Mouse (Mus musculus): ENCODE results near the gene Ctr9. TPM values are rescaled to one million over a fixed set of nuclear protein-coding genes. Genes with fewer than 3 reads are reported as not detected.

Gene Ctr9
- total and polyA plus RNA-seq, 3 experiments: 27.4 to 34.3 (median 31.7) TPM

- Histone ChIP-seq H3K9ac (ENCODE audit: insufficient read depth, low read depth) (no peak overlapping the region), H3K4me1 (ENCODE audit: control insufficient read depth in 1 of 2, insufficient read depth in 2 of 2) (peaks cover 3 to 5% of the 10 kb centered on the region in 2 experiments; a peak in 2 of 4 replicates), H3K9me3 (replicated peaks; ENCODE audit: low read length) (no peaks in the 10 kb centered on the region), H3K79me2 (replicated peaks; ENCODE audit: control insufficient read depth, extremely low read depth, insufficient read depth, poor library complexity, severe bottlenecking) (peaks cover 9% of the 10 kb centered on the region), H3K4me3 (replicated peaks in 1 of 3; ENCODE audit: low read depth in 2 of 3, low read length in 2 of 3, poor library complexity in 1 of 3) (no peak overlapping the region), H3K27ac (ENCODE audit: insufficient read depth, low read depth) (no peak overlapping the region), H3K4me2 (ENCODE audit: insufficient read depth, low read depth, poor library complexity, severe bottlenecking) (no peak overlapping the region), H3K27me3 (replicated peaks) (peaks cover 1% of the 10 kb centered on the region), H3K36me3 (replicated peaks in 1 of 2; ENCODE audit: control insufficient read depth in 1 of 2, insufficient read depth in 1 of 2, low read length in 1 of 2) (no peaks in the 10 kb centered on the region)
- in situ Hi-C loops (cut with MboI; ENCODE audit: low pct_ligation_motif_present, low pct_unique_long_range_greater_than_20kb, low sequenced_read_pairs): no loop called here
- TF ChIP-seq ZC3H11A (IDR thresholded peaks at IDR 0.05; ENCODE audit: low read depth, low read length) (no peak), E2F4 (IDR thresholded peaks at IDR 0.05; ENCODE audit: insufficient replicate concordance, low read depth, low read length) (no peak), MAFK (IDR thresholded peaks at IDR 0.05; ENCODE audit: insufficient replicate concordance, low read length) (no peak), CHD1 (IDR thresholded peaks at IDR 0.05; ENCODE audit: low read depth, low read length) (no peak), USF1 (IDR thresholded peaks at IDR 0.05; ENCODE audit: low read depth, low read length) (no peak), ZKSCAN1 (IDR thresholded peaks at IDR 0.05; ENCODE audit: borderline replicate concordance, low read depth, low read length) (no peak), KAT2A (IDR thresholded peaks at IDR 0.05; ENCODE audit: insufficient replicate concordance, low read length) (no peak), ETS1 (conservative IDR thresholded peaks at IDR 0.05; ENCODE audit: low read depth, low read length) (no peak), USF2 (conservative IDR thresholded peaks at IDR 0.05; ENCODE audit: low read depth, low read length) (no peak), SIN3A (IDR thresholded peaks at IDR 0.05; ENCODE audit: low read length) (no peak), MYC (IDR thresholded peaks at IDR 0.05; ENCODE audit: low read depth, low read length) (no peak), ELF1 (IDR thresholded peaks at IDR 0.05; ENCODE audit: low read depth, low read length) (no peak), JUN (IDR thresholded peaks at IDR 0.05; ENCODE audit: insufficient read depth, low read depth, low read length) (no peak), SMC3 (IDR thresholded peaks at IDR 0.05; ENCODE audit: low read depth, low read length) (no peak), TCF12 (IDR thresholded peaks at IDR 0.05; ENCODE audit: low read depth, low read length) (no peak), MAX (IDR thresholded peaks at IDR 0.05; ENCODE audit: low read length) (no peak), TBP (conservative IDR thresholded peaks at IDR 0.05; ENCODE audit: low read depth, low read length) (no peak), CTCF (conservative IDR thresholded peaks at IDR 0.05 in 1 of 2, IDR thresholded peaks at IDR 0.05 in 1 of 2; ENCODE audit: low read depth in 2 of 2, low read length in 2 of 2) (no peak)
- DNase-seq (ENCODE audit: extremely low read depth): no peak
- dilution Hi-C loops (cut with MboI; ENCODE audit: extremely low pct_ligation_motif_present, extremely low pct_unique_long_range_greater_than_20kb, low sequenced_read_pairs): no loop called here
Measured at GRCm38 (mm10) chr7:111024912-111025311, 3.8 kb upstream of the Ctr9 start.

GRCm38 (mm10) chr7:111029046-111029553, 349 bp downstream of the Ctr9 start:
- Histone ChIP-seq H3K4me1 (ENCODE audit: control insufficient read depth in 1 of 2, insufficient read depth in 2 of 2) (peaks cover 3 to 11% of the 10 kb centered on the region in 2 experiments; a peak in 2 of 4 replicates), H3K4me2 (ENCODE audit: insufficient read depth, low read depth, poor library complexity, severe bottlenecking) (peak overlapping the region; percentile 85), H3K79me2 (replicated peaks; ENCODE audit: control insufficient read depth, extremely low read depth, insufficient read depth, poor library complexity, severe bottlenecking) (peaks cover 9% of the 10 kb centered on the region), H3K9me3 (replicated peaks; ENCODE audit: low read length) (no peaks in the 10 kb centered on the region), H3K27ac (ENCODE audit: insufficient read depth, low read depth) (peak overlapping the region; percentile 80; the same call in 1 of the 2 replicates), H3K27me3 (replicated peaks) (no peaks in the 10 kb centered on the region), H3K4me3 (replicated peaks in 1 of 3; ENCODE audit: low read depth in 2 of 3, low read length in 2 of 3, poor library complexity in 1 of 3) (peak overlapping the region; percentile 73 to 94 (median 92)), H3K36me3 (replicated peaks in 1 of 2; ENCODE audit: control insufficient read depth in 1 of 2, insufficient read depth in 1 of 2, low read length in 1 of 2) (peaks cover 6 to 27% of the 10 kb centered on the region in 2 experiments), H3K9ac (ENCODE audit: insufficient read depth, low read depth) (peak overlapping the region; percentile 58)
- TF ChIP-seq POLR2AphosphoS2 (IDR thresholded peaks at IDR 0.05; ENCODE audit: low read depth, low read length): no peak
- TF ChIP-seq ETS1 (conservative IDR thresholded peaks at IDR 0.05; ENCODE audit: low read depth, low read length): no peak
- 0 out of 2 replicates have a peak, but pooled peaks have one; percentile 70 for TF ChIP-seq NELFE (IDR thresholded peaks at IDR 0.05; ENCODE audit: low read depth, low read length)
- dilution Hi-C loops (cut with MboI; ENCODE audit: extremely low pct_ligation_motif_present, extremely low pct_unique_long_range_greater_than_20kb, low sequenced_read_pairs) (no loop called here), in situ Hi-C loops (cut with MboI; ENCODE audit: low pct_ligation_motif_present, low pct_unique_long_range_greater_than_20kb, low sequenced_read_pairs) (no loop called here)
- no peak for DNase-seq (ENCODE audit: extremely low read depth)

Measured in CH12.LX (cell line).